Mouse (Mus musculus) T-helper 17 cell (primary cell): ENCODE results near the gene Gm21778.
"Not testable (repeated sequence)": the region's sequence is repeated elsewhere in the genome, so short reads cannot be mapped to it uniquely, and the experiment has no call there.

ENCODE experiments used
- in situ Hi-C, 2 experiments: fragments of 300-600 bp; cut with MboI, MseI; formaldehyde crosslinking; loops; 1 replicate in 1 of 2; 2 replicates in 1 of 2; pipeline ENCODE4 v1.15.1; 2025; ENCODE audit warnings: high pct_unique_total_duplicates in 2 of 2

Gene Gm21778

GRCm38 (mm10) chrY:5942160-5942559 is at the start of gene Gm21778:
Gene Gm21778, plus strand, starts transcription at chrY:5942460.
- in situ Hi-C loops = not testable (repeated sequence)
